Mouse (Mus musculus): Measurements from ENCODE around the gene Ggcx.
A peak's percentile ranks its signal among the peaks of the same experiment; 100 is the strongest.
"Not testable (repeated sequence)": the region's sequence is repeated elsewhere in the genome, so short reads cannot be mapped to it uniquely, and the experiment has no call there.

Ggcx gene

DNA sequence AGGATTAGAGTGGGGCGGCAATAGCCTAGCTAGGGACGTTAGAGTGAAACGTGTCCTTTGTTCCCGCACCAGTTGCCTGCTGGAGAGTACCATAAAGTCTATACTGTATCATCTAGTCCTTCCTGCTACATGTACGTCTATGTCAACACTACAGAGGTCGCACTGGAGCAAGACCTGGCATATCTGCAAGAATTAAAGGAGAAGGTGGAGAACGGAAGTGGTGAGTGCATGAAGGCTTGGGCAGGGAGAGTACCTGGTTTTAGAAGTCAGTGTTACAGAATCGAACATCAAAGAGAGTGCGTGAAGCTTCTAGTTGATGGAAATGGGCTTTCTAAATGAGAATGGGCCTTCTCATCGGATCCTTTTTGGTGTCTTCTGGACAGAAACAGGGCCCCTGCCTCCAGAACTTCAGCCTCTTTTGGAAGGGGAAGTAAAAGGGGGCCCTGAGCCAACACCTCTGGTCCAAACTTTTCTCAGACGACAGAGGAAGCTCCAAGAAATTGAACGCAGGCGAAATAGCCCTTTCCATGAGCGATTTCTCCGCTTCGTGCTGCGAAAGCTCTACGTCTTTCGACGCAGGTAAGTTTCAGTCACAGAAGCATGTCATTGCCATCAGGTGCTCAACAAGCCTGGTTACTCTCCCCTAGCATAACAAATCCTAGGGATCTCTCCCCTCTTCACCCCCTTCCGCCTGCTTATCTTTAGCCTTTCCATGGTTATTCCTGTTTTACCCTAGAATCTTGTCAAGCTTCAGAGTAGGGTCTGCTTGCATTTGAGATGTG lies 15.1 kb downstream of the Ggcx start:
- DNase-seq (ENCODE audit: low spot score in 2 of 2), result no peak

DNA sequence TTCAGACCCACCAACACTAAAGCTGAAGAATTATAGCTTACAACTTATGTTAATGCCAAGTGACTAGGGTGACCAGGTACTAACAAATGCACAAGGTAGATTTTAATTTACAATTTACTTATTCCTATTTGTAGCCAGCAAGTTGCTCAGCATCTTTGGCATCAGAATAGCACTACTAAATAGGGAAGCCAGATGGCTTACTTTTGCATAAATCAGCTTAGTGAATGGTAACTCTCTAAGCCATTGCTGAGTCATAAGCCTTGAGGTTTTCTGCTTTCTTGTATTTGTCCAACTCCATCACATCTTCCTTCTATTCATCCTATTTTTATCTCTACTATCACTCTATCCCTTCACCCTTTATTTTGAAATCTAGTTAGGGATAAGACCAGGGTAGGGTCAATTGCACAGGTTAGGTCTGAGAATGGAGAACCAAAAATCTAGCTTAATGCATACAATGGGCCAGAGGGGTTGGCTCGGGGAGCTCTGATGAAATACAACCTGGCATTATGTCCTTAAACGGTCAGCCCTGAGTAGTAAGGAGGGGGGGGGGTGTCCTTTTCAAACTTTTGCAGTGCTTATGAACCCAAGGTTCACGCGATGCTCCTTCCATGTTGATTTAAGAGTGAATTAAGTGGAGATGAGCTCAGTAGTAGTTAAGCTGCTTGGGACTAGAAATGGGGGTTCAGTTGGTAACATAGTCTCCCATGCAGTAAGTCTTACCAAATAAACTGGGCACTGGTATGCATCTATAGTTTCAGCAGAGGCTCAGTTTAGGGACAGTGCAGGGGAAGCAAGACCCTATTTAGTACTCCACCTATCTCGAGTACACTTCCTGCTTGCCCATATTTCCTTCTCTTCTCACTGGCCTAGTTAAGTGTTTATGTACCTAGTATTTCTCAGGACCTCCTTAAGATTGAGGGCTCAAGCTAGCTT lies 17.1 kb downstream of the Ggcx start:
- no peak for DNase-seq (ENCODE audit: low spot score in 2 of 2)

DNA sequence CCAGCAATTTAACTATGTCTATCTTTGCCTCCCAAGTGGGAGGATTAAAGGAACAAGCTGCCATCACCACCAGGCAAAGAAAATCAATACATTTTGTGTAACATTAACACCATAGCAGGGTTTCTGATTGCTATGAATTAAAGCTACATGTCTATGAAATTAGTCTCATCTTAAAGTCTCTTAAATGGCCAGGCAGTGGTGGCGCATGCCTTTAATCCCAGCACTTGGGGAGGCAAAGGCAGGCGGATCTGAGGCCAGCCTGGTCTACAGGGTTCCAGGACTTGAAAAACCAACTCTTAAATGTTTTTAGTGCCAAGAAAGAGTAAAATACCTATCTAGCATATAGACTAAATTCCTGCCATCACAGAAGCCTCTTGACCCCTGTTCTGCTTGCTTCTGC lies 18.0 kb downstream of the Ggcx start:
- no peak for DNase-seq (ENCODE audit: low spot score in 2 of 2)

DNA sequence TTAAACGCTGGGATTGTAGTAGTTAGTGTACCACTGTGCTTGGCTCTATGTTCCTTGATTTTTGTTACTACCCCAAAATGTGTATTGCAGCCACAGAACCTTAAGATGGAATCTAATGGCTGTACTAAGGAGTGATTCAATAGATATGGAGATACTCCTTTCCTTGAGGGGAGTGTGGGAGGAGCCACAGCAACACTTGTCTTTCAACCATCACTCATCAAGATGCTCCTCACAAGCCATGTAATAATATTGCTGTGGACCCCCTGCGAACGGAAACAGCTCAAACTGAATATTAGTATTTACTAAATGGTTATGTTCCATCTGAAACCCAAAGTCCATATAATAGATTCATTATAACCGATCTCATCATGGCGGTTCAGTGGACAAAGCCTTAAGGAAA lies 24.1 kb downstream of the Ggcx start:
- no peak for DNase-seq (ENCODE audit: low spot score in 2 of 2)

DNA sequence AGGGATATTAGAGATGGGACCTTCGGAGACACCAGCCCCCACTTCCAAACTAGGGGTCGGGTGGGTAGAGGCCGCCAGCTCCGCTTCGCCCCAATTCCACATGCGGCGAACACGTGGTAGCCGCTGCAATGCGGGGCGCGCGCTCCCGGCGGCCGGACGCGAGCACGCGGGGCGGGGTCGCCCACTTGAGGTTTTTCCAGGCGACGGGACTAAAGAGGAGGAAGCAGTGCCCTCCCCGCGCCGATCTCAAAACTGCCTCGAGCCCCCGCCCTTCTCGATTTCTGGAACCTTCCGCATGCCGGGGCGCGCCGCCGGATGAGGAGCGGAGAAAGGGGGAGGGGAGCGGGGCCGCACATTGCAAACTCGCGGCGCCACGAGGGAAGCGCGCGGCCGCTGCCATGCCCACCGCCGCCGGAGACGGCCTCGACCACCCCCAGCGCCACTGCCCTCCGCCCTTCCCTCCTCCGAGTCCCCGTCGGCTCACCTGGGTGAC lies 24.8 kb downstream of the Ggcx start:
- DNase-seq (ENCODE audit: low spot score in 2 of 2), result peak; percentile 62 to 84

DNA sequence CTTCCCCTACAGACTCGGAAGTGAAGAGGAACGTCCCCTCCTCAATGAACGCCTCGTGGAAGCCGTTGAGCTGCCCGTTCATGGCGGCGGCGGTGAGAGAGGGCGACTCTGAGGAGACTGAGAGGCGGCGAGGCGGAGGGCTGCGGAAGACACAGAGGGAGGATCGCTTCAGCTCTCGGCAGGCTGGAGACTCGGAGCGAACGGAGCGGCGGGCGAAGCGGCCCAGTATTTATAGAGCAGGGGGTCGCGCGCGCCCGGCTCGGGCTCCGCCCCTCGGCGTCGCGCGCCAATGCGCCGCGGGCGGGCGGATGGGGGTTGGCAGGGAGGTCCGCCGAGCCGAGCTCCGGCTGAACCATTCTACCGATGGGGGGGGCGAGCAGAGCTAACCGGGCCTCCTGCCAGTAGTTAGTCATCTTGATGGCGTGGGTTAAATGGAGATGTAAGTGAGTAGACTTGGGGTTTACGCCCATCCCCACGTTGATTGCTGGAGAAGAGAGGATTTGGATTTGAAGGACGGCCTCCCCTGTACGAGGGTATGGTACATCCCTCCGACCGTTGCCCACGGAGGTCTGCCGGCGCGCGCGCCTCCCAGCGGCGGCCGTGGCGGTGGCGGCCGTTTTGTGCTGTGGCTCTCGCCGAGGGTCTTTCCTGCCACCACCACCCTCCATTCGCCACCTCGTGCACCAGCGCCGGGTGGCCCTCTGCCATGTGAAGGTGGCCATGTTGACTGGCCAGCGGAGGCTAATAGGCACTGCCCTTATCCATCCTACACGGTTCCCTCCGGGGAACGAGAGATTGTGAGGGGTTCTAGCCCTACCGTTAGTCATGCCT lies 25.5 kb downstream of the Ggcx start, which contains the start of gene Mat2a:
Gene Mat2a, minus strand, starts transcription at position 204 of the 831 bp plus-strand sequence.
- DNase-seq (ENCODE audit: low spot score in 2 of 2), result peak; percentile 92 to 93

DNA sequence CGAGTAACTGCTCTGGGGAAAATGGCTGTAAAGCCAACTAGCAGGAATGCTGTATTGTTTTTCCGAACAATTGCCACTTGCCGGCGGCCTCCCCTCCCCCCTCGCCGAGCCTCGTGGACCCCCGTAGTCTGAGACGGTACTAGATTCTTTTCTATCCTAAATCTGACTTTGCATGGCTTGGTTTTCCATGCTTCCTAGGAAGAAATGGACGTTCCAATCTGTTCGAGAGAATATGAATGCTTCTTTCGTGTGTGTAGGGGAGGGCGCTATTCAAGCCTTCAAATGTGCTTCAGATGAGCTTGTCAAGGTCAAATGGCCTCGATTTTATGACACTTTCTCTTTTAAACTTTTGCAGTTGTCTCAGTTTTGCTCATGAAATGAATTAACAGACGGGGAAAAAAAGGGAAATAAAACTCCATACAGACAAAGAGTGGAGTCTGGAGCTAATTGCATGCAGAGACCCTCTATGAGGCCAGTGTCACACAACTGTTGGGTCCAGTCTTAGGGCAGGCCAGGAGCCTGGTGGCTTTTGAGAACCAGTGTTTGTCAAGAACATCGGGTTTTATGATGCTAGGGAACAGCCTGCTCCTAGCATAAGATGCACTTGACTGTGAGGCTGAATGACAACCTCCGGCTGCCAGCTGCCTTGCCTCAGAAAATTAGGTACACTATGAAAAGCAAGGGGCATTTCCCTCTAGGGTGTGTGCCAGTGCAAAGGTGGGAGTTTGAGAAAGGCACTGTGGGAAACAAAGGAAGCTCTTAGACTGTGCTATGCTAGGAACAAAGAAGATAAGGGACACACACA lies 26.3 kb downstream of the Ggcx start:
- DNase-seq (ENCODE audit: low spot score in 2 of 2), result no peak

DNA sequence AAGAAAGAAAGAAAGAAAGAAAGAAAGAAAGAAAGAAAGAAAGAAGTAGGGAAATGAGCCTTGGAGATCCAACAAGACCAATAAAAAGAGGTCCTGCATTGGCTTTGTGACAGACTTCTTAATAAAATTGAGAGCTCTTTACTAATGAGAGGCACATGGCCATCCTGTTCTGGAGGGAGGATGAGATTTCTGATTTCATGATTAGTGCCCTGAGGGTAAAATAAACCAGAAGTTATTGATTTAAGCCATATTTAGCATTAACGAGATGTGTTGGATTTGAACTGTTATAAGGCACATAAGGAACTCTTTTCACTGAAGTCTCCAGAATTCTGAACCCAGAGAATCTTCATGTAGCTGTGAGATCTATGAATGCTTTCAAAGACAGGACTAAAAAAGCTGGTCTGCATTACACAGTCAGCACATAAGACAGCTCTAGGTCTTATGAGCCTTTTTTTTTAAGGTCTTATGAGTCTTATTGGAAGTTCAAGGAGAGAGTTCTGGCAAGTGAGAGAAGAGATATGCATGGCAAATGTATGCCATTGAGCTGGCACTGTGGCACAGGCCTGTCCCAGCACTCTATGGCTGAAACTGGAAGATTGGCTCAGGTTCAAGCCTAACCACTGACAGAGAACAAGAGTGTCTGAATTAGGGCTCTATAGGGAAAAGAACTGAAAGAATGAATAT lies 29.0 kb downstream of the Ggcx start:
- no peak for DNase-seq (ENCODE audit: low spot score in 2 of 2)

DNA sequence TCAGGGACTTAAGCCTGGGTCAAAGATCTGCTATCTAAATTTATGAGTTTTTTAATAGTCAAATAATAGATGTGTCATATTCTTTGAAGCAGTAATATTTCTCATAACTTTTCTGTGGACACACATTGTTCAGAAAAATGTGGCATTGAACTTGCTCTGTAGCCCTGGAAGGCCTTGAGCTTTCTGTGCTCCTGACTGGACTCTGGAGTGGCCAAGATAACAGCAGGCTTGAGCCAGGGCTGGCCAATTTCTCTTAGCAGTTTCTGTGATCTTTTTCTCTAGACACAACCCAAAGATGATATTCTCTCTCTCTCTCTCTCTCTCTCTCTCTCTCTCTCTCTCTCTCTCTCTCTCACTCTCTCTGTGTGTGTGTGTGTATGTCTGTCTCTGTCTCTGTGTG lies 30.9 kb downstream of the Ggcx start:
- no peak for DNase-seq (ENCODE audit: low spot score in 2 of 2)

DNA sequence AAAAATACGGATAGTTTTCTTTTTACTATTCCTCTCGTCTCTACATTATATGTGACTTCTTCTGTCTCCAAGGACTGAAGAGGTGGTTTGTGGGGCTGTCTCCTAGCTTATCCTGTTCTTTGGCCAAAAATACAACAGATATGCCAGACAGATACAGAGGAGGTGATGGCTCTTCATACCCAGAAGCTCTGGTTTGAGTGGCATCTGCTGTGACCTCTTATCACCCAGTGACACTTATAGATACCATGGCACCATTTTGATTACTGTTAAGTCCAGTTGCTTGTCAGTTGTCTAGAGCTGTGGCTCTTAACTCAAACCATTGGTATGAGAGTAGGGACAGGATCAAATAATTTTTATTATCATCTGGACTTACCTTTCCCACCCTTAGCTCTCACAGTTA lies 33.4 kb downstream of the Ggcx start:
- DNase-seq (ENCODE audit: low spot score in 2 of 2), result no peak

DNA sequence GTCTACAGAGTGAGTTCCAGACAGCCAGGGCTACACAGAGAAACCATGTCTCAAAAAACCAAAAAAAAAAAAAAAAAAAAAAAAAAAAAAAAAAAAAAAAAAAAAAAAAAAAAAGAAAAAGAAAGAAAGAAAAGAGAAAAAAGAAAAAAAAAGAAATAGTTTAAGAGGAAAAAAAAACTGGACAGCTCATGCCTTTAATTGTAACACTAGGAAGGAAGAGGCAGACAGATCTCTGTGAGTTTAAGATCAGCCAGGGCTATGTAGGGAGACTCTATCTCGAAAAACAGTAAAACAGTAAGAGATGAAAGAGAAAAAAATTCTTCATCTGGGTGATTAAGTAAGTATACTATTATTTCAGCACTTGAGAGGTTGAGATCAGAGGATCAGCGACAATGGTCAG lies 37.7 kb downstream of the Ggcx start:
- not testable (repeated sequence) for DNase-seq (ENCODE audit: low spot score in 2 of 2)

DNA sequence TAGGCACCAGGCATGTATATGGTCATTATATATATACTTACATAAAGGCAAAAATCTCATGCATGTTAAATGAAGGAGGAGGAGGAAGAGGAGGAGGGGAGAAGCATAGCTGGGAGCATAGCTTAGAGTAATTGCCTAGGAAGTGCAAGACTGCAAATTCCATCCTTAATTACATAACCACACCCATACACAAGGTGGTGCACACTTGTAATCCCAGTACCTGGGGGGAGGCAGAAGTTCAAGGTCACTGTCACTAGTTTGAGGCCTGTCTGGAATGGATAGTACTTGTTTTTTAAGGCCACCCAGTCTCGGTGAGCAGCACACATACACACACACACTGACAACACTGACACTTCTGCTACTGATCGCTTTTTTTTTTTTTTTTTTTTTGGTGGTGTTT lies 38.2 kb downstream of the Ggcx start:
- no peak for DNase-seq (ENCODE audit: low spot score in 2 of 2)

DNA sequence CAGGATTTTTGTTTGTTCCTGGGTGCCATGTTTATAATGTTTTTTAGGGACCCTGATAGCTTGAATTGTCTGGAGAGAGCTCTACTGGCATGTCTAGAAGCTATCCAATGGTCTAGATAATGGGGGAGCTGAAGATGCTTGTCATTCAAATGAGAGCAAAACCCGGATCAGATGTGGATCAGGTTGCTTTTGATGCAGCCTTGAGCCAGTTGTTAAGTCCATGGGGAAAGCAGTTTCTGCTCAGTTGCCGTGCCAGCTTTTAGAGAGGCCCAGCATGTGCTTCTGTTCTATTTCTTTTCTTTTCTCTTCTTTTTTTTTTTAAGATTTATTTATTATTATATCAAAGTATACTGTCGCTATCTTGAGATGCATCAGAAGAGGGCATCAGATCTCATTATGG lies 39.5 kb downstream of the Ggcx start:
- DNase-seq (ENCODE audit: low spot score in 2 of 2), result no peak

DNA sequence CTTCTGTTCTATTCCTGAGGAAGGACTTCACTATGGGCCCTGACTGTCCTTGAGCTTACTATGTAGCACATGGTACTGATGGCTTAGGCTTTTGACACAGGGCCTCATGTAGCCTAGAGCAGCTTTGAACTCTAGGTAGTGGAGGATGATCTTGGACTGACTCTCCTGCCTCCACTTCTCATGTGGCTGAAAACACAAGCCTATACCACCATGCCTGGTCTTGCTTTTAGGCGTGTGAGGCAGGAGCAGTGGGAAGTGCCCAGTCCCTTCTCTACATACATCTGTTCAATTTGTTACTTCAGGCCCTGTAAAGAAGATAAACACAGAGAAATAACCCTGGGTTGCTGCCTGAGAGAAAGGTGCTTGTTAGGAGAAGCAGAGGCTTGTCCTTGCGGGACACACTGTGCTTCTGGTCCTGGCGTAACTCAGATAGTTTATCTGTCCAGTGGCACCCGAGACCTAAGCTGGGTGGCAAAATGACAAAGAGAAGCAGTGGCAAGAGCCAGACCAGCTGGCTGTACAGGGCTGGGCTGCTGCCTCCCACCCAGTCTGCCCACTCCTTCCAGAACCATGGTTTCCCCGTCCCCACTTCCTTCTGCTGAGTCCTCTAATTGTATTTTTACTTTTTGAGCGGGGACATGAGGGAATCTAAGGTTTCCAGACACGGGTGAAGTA lies 40.1 kb downstream of the Ggcx start:
- no peak for DNase-seq (ENCODE audit: low spot score in 2 of 2)

DNA sequence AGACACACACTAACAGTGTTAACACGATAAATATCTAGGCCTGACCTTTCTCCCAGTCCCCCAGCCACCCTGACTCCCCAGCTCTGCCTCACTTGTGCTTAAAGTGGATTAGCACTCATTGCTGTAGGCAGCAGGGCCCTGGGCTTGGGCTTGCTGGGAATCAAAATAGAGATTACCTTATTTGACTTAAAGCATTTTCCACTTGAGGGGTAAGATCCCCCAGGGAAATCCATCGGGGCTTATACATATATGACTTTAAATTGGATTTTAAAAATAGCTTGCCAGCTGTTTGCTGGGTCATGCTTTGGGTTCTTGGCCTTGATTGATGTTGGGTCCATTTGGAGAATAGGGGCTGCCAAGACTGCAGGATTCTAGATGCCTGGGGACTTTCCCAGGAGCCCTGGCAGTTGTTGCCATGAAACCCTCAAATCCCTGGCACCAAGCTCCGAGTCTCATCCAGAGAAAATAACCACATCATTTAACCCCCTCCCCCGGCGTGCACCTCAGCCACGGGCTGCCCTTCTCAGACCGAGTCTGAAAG lies 40.8 kb downstream of the Ggcx start:
- DNase-seq (ENCODE audit: low spot score in 2 of 2), result no peak

DNA sequence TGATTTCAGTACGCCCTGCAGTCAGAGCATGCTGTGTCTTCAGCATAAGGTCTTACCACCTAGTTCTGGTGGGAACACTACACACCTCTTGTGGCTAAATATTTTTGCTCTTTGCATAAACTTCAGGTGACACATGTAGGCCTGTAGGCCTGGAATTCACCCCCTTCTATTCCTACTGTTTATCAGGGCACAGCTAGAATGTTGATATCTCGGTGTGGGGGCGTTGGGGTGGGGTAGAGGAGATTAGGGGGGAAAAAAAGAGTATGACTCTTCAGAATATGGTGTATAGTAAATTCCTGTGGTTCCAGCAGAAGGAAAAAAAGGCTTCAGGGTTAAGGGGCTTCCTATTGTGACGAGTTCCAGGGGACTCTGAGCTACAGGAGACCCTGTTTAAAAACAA lies 42.5 kb downstream of the Ggcx start:
- no peak for DNase-seq (ENCODE audit: low spot score in 2 of 2)

DNA sequence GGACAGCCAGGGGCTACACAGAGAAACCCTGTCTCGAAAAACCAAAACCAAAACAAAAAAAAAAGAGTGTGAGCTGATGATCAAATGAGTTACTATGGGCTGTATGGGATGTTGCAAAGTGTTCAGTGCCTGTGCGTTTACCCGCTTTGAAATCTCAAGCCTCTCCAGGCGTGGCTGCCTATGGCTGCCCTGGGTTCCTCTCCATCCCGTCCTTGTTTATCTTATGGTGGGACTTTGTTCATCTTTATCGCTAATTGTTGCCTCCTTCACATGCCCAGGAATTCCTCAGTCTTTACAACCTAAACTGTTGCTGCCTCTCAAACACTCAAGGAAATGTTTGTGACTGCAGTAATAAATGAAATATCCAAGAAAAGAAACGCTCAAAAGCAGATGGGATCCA lies 44.3 kb downstream of the Ggcx start:
- no peak for DNase-seq (ENCODE audit: low spot score in 2 of 2)

DNA sequence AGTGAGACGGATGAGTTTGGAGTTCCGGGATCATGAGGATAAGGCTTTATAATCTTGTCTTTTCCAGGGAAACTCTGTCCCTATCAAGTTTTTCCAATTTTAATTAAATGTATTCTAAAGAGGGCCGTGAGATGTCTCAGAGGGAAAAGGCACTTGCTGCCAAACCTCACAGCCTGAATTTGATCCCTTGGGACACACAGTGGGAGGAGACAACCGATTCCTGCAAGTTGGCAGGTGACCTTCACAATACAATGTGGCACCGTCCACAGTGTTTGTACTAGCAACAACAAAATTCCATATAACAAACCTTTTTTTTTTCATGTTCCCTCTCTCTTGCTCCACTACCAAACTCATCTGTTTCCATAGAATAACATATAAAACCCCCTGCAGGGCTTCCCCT lies 44.8 kb downstream of the Ggcx start:
- DNase-seq (ENCODE audit: low spot score in 2 of 2), result no peak

DNA sequence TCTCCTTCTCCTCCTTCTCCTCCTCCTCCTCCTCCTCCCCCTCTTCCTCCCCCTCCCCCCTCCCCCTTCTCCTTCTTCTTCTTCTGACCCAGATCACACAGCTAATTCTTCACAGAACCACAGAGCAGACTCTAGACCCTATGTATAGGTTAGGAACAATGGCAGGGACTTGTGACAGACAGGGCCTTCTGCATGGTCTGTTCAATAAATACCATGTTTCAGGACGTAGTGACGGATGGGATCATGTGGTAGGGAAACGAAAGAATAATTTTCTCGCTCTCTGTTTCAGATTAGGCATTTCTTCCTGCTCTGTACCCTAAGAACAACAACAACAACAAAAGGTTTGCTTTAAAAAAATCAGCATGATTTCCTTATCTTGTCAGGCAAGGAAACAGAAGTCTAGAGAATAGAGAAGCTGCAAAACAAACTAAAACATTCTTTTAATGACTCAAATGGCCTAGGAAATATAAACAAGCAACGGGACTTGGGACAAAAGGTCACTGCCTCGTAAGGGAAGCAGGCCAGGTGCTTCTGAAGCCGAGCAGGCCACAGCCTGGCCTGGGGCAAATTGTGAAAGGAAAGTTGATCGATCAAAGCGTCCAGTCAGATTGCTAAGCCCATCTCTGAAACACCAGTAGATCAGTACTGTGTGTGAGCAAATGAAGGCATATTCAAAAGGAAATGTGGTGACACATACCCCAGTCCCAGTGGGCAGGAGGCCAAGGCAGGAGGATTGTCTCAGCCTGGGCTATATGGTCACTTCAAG lies 46.1 kb downstream of the Ggcx start:
- no peak for DNase-seq (ENCODE audit: low spot score in 2 of 2)
